Mouse (Mus musculus) monocyte, adult 2 months (primary cell): ENCODE measurements at regions not wholly inside any gene's neighbourhood (a gene's known extent, or its start where the extent isn't known, plus 50 kb on each side); places are given as distances from the start of the nearest gene placed in this dataset.

Source experiments
- DNase-seq, 2 experiments: peaks; one replicate each; pipeline ENCODE4 v3.0.0; 2022; ENCODE audit warnings: low spot score in 2 of 2, low read depth in 1 of 2

GRCm38 (mm10) chr17:83088471-83088870, 126.6 kb upstream of the Pkdcc start:
- DNase-seq = no peak

- no peak for DNase-seq
Measured at GRCm38 (mm10) chr17:83089856-83090692, 125.0 kb upstream of the Pkdcc start.

- no peak for DNase-seq
Measured at GRCm38 (mm10) chr17:83093862-83094261, 121.2 kb upstream of the Pkdcc start.

- DNase-seq = no peak
Measured at GRCm38 (mm10) chr17:83096451-83096850, 118.6 kb upstream of the Pkdcc start.

GRCm38 (mm10) chr17:83097998-83098397, 117.1 kb upstream of the Pkdcc start:
- DNase-seq = no peak

GRCm38 (mm10) chr17:83098679-83099413, 116.2 kb upstream of the Pkdcc start:
- DNase-seq = no peak

GRCm38 (mm10) chr17:83101035-83101434, 114.1 kb upstream of the Pkdcc start:
- no peak for DNase-seq

- no peak for DNase-seq
Measured at GRCm38 (mm10) chr17:83101756-83102155, 113.3 kb upstream of the Pkdcc start.

- DNase-seq = no peak
Measured at GRCm38 (mm10) chr17:83102675-83103412, 112.2 kb upstream of the Pkdcc start.

GRCm38 (mm10) chr17:83108151-83108550, 106.9 kb upstream of the Pkdcc start:
- no peak for DNase-seq

- DNase-seq = no peak
Measured at GRCm38 (mm10) chr17:83109792-83110440, 105.2 kb upstream of the Pkdcc start.

- DNase-seq = no peak
Measured at GRCm38 (mm10) chr17:83110556-83110955, 104.5 kb upstream of the Pkdcc start.

GRCm38 (mm10) chr17:83115146-83115545, 99.9 kb upstream of the Pkdcc start:
- no peak for DNase-seq

- no peak for DNase-seq
Measured at GRCm38 (mm10) chr17:83115832-83116480, 99.1 kb upstream of the Pkdcc start.

GRCm38 (mm10) chr17:83120665-83121232, 94.3 kb upstream of the Pkdcc start:
- DNase-seq = no peak

- DNase-seq = no peak
Measured at GRCm38 (mm10) chr17:83122525-83123280, 92.4 kb upstream of the Pkdcc start.

- DNase-seq = no peak
Measured at GRCm38 (mm10) chr17:83125057-83125456, 90.0 kb upstream of the Pkdcc start.

GRCm38 (mm10) chr17:83127842-83128241, 87.2 kb upstream of the Pkdcc start:
- DNase-seq = no peak

GRCm38 (mm10) chr17:83128843-83129544, 86.1 kb upstream of the Pkdcc start:
- no peak for DNase-seq
